Mouse (Mus musculus) heart, postnatal 25 days (tissue): ENCODE results near the gene 4930455H04Rik. TPM values are rescaled to one million over a fixed set of nuclear protein-coding genes. Genes with fewer than 3 reads are reported as not detected.

Experiments used
- DNase-seq: peaks from one replicate; pipeline ENCODE4 v3.0.0; 2022; ENCODE audit warnings: low spot score
- intact Hi-C: fragments of 180-260 bp; cut with DNase I; formaldehyde crosslinking; loops from one replicate; pipeline ENCODE4 v1.15.1; 2025
- total RNA-seq, 2 experiments: library from RNA; stranded (reverse); gene quantifications; 2 replicates each; pipeline ENCODE4 v1.2.3; 2021

Gene 4930455H04Rik
- total RNA-seq: not detected

DNA sequence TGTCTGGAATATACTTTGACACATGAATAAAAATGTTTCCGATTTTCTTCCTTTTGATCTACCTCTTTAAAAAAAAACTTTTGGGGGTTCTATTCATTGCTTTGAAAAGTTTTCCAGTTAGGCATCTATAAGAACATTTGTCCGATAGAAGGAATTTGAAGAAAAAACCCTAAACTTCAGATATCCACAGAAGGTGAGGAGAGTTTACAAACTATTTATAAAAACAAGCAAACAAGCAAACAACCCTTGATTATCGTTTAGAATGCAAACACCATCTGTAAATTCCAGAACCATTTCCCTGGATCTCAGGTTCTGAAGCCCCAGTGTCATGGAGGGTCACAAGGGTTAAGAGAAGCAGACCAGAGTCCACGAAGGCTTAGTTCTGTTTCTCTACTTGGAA, at the start of gene 4930455H04Rik:
TSS of gene 4930455H04Rik (plus strand) at position 301 of the 400 bp plus-strand sequence.
- DNase-seq: no peak
- intact Hi-C loops: loop anchor here (2.0 to 10.0 kb wide), 6 partner anchors 15 to 163 kb away; partner anchors contain the start of gene Agl

DNA sequence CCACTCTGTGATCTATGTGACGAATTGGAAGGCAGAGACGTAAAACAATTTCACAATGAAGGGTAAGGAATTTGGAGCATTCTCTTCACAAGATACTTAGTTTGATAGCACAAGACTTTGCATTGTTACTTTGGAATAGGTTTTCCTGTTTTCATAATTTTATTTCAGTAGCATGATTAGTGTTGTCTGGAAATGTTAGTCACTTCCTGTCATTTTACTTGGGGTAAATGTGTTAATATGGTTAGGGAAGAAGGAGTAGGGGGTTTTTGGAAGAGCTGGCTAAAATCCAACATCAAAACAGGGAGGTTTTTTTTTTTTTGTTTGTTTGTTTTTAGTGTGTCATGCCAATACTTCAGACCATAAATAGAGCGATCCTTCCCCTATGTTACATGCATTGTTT, 46.5 kb upstream of the 4930455H04Rik start:
- no peak for DNase-seq
- intact Hi-C loops: loop anchor here (5.0 kb wide), 1 partner anchor 146 kb away; no protein-coding TSS in a partner anchor

- no peak for DNase-seq
- intact Hi-C loops: loop anchor here (5.0 kb wide), 1 partner anchor 144 kb away; no protein-coding TSS in a partner anchor
These were observed 45.0 kb upstream of the 4930455H04Rik start for GRCm38 (mm10) chr3:116923042-116923441.

- intact Hi-C loops: loop anchor here (5.0 kb wide), 1 partner anchor 33 kb away; no protein-coding TSS in a partner anchor
- DNase-seq: no peak
These were observed 39.1 kb upstream of the 4930455H04Rik start for GRCm38 (mm10) chr3:116928994-116929393.

DNA sequence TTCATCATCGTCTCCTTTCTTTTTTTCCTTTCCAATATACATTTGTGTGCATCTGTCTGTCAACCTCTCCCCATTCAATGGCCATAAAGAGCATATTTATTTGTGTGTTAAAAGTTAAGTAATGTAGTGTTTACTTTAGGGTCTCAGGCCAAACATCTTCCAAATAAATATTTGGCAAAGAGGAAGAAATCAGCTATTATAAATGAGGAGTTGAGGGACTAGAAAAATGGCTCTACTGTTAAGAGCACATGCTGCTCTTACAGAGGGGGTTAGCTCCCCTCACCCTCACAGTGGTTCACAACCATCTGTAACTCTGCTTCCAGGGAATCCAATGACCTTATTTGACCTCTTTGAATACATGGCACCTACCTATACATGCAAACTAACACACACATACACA, 34.9 kb upstream of the 4930455H04Rik start:
- intact Hi-C loops: no loop called here
- no peak for DNase-seq

- DNase-seq: no peak
- intact Hi-C loops: no loop called here
These were observed 31.0 kb upstream of the 4930455H04Rik start for GRCm38 (mm10) chr3:116936934-116937691.

GRCm38 (mm10) chr3:116940804-116941558, 27.1 kb upstream of the 4930455H04Rik start:
- intact Hi-C loops: no loop called here
- no peak for DNase-seq

DNA sequence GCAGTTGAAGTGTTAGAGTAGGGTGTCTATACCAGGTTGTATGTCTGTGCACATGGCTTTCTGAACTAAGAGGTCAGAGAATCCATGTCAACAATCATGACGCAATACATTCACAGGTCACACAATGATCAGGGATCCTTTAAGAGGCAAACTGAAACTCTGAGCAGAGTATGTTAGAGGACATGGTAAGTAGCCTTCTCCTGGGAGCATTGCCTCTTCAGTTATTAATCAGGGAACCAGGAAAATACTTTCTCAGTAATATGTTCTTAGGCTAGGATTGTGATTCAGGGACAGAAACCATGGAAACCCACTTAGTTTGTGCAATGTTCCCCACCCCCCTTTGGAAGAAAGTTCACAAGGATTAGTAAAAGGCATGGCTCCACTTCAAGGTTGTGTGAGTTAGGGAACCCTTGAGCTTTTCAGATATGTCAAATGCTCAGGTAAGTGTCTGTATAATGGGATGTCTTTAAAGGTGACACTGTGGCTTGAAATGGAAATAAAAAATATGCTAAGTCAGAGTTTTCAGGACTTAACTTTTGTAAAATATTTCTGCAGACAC, 26.4 kb upstream of the 4930455H04Rik start:
- no peak for DNase-seq
- intact Hi-C loops: no loop called here

DNA sequence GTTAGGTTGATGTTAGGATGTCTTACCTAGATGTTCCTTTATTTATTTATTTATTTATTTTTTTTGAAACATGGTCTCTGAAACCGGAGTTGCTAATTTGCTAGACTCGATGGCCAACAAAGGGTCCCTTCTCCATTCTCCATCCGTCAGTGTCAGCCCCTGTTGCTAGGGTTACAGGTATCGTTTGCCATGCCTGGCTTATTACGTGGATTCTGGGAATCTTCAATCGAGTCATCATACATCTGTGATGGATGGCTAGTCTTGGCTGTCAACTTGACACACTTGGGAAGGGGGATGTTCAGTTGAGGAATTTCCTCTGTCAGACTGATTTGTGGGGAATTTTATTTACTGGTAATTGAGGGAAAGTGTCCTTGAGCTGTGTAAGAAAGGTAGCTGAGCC, 25.3 kb upstream of the 4930455H04Rik start:
- intact Hi-C loops: no loop called here
- no peak for DNase-seq

GRCm38 (mm10) chr3:116943422-116943821, 24.6 kb upstream of the 4930455H04Rik start:
- DNase-seq: no peak
- intact Hi-C loops: no loop called here

DNA sequence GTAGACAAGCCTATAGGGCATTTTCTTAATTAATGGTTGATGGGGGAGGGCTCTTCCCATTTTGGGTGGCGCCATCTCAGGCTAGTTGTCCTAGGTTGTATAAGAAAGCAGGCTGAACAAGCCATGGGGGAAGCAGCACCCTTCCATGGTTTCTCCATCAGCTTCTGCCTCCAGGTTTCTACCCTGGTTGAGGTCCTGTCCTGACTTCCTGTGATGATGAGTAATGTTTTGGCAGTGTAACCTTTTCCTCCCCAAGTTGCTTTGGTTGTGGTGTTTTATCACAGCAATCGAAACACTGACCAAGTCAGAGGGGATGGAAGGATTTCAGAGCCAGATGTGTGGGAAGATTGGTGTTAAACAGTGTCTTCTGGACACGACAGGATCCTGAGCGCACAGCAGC, 21.6 kb upstream of the 4930455H04Rik start:
- no peak for DNase-seq
- intact Hi-C loops: no loop called here

DNA sequence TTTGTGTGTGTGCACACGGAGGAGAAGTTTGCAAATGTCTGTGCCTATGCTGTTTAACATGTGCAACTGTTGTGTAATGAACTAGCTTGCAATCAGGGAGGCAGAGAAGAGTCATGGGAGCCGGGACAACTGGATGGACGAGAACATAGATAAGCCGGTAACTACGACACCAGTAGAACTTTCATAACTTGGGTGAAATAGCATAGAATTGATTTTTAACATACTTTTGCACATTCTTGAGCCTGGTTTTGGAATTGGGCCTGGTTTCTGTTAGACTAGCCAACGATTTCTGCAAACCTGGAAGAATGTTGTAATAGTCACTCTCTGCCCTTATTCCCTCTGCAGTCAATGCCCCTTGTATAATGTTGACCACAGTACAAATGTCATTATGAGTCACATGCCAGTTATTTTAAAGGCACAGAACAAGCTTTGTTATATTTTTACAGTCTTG, 17.4 kb upstream of the 4930455H04Rik start:
- intact Hi-C loops: no loop called here
- DNase-seq: no peak

- no peak for DNase-seq
- intact Hi-C loops: no loop called here
These were observed 16.6 kb upstream of the 4930455H04Rik start for GRCm38 (mm10) chr3:116951489-116951888.

DNA sequence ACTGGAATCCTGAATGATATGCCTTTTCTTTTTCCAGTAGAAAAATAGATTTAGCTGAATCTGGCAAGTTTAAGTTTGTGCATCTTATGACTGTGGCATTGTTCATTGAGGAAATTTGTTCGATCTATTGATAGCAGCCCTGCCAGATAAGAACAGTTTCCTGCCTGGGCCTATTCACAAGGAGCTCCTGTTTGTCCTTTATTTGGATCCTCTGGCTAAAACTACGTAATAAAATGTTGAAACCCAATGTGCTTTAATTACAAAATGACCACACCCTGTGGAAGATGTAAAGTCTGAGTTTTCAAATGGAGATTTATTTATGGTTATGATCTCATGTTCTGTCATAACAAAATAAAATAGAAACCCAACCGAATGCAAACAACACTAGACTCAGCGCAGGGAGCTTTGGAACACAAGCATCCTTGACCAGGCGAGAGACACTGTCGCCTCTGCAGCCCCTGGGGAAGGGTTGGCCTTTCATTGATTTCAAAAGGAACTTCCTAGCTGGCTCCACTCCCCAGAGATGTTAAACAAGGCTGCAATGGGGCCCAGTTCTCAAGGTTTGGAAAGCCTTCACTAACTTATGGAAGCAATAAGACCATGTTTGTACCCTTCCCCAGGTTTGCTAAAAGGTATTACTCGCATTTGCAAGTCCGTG, 15.7 kb upstream of the 4930455H04Rik start:
- intact Hi-C loops: loop anchor here (2.0 kb wide), 1 partner anchor 14 kb away; no protein-coding TSS in a partner anchor
- DNase-seq: no peak

GRCm38 (mm10) chr3:116953366-116953765, 14.7 kb upstream of the 4930455H04Rik start:
- intact Hi-C loops: loop anchor here (2.0 kb wide), 1 partner anchor 13 kb away; no protein-coding TSS in a partner anchor
- no peak for DNase-seq

DNA sequence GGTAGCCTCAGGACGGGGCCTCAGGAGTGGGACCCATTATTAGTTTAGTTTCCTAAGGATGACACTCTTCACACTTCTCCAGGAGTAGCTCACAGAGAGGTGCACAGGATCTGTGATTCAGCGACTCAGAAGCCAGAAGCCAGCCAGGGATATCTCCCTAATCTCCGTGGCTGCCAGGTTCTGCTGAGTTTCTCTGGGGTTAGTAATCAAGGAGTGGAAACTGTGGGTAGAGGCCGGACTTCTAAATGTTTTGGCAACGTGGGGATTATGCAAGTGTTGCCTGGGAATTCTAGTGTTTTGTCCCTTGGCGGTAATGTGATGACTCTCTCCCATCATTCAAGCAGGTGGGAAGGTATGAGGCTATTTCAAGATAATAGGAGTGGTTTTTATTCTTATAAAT, 13.0 kb upstream of the 4930455H04Rik start:
- DNase-seq: no peak
- intact Hi-C loops: no loop called here

DNA sequence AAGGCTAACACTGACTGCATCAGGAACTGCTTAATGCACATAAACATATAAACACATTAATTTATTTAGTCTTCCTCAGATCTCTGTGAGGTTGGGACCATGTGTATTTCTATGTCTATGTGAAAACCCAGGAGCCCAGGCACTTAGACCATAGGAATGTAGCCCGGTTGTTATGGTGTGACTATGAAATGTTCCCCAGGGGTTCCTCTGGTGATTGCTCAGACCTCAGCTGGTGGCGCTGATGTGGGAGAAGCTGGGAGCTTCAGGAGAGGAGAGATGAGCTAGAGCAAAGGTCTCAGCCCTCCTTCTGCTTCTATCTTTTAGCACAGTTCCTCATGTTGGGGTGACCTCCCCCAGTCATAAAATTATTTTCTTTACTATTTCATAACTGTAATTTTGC, 7.7 kb upstream of the 4930455H04Rik start:
- intact Hi-C loops: loop anchor here (5.0 to 10.0 kb wide), 2 partner anchors 33 to 156 kb away; partner anchors contain the start of gene Agl
- DNase-seq: no peak

DNA sequence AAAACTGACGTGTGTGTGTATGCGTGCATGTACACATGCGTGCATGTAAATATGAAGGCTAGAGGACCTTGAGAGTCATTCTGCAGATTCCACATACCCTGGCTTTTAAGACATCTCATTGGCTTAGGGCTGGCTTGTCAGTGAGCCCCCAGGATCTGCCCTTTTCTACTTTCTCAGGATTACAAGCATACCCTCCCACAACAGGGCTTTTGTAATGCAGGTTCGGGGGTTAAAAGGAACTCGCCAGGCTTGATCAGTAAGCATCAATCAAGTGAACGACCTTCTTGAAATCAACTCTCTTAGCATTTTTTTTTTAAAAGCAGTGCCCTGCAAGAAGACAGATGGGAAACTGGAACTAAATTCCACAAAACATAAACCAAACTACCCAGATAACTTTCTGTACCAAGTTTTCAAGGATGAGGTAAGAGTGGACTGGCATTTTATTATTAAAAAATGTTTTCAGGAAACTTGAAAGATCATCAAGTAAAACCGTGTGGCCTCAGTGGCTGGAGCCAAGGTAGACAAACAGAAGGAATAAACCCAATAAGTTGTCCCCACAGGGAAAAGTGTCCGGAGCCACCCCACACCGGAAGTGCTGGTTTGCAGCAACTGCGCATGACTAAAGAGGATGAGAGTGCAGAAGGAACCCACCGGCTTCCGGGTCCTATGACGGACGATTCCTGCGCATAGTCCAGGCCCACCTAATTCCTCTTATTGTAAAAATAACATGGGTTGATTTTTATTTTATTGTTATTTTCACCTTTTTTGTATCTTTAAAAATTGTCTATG, 6.5 kb upstream of the 4930455H04Rik start:
- no peak for DNase-seq
- intact Hi-C loops: loop anchor here (5.0 to 10.0 kb wide), 2 partner anchors 34 to 157 kb away; partner anchors contain the start of gene Agl

GRCm38 (mm10) chr3:116963213-116963612, 4.9 kb upstream of the 4930455H04Rik start:
- DNase-seq: no peak
- intact Hi-C loops: loop anchor here (5.0 to 10.0 kb wide), 2 partner anchors 36 to 158 kb away; partner anchors contain the start of gene Agl
